Mouse (Mus musculus): ENCODE results near the gene Trmt10c. TPM values are rescaled to one million over a fixed set of nuclear protein-coding genes. Genes with fewer than 3 reads are reported as not detected.
"Not testable (repeated sequence)": the region's sequence is repeated elsewhere in the genome, so short reads cannot be mapped to it uniquely, and the experiment has no call there.

Gene Trmt10c
- polyA plus RNA-seq, 1 experiment from 2014 or later = 11.0 TPM

DNA sequence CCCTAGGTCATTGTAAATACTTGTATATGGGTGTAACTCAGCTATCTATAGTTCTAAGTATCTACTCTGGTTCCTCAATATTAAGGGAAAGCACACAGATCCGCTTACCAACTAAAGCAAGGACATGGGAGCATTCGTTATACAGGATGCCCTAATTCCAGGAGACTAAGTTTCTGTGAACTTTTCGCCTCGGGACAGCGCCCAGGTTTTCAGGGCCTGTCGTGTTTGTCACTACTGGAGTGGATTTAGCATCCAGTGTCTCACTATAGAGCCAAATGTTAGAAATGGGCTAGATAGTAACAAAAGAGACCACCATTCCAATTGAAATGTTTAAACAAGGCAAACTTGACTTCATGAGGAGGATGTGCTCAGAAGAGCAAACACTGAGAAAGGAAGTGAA lies 35.5 kb upstream of the Trmt10c start:
- H3K4me1 ChIP-seq (ENCODE audit: control insufficient read depth, low read depth, low read length) = peaks cover 55% of the 10 kb centered on the region
- H3K36me3 ChIP-seq (ENCODE audit: control insufficient read depth, insufficient read depth); H3K4me3 ChIP-seq (ENCODE audit: low read depth, low read length); H3K9me3 ChIP-seq (replicated peaks; ENCODE audit: control insufficient read depth, low read length); ATAC-seq (ENCODE audit: low read depth); H3K9ac ChIP-seq (ENCODE audit: low read depth, low read length); H3K4me2 ChIP-seq (ENCODE audit: low read depth, low read length); H3K27me3 ChIP-seq (ENCODE audit: control insufficient read depth, insufficient read depth, low read depth, low read length): not testable (repeated sequence)
- peak overlapping the region; percentile 97; the same call in 1 of the 2 replicates for H3K27ac ChIP-seq (ENCODE audit: low read length)
- WGBS (ENCODE audit: insufficient replicate concordance) = 88% methylated on average over 6 of the region's 6 CpGs

DNA sequence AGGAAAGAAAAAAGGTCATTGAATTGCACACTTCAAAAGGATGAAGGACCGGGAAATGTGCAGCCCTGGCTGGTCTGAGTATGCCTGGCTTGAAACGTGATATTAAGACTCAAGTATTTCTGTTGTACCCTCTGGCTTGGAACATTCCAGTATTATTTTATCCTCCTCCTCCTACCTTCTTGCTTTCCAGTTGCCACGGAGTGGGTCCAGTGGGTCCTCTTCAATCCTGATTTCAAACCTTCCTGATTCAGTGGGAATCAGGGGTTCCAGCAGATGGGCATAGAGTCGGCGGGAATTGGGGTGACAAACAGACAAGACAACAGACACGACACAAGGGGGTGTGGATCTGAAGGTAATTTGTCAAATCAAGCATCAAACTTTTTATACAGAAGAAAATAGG lies 34.9 kb upstream of the Trmt10c start:
- Histone ChIP-seq H3K4me3 (ENCODE audit: low read depth, low read length) (no peak overlapping the region), H3K27me3 (ENCODE audit: control insufficient read depth, insufficient read depth, low read depth, low read length) (no peaks in the 10 kb centered on the region), H3K36me3 (ENCODE audit: control insufficient read depth, insufficient read depth) (no peaks in the 10 kb centered on the region), H3K4me1 (ENCODE audit: control insufficient read depth, low read depth, low read length) (peaks cover 61% of the 10 kb centered on the region), H3K9me3 (replicated peaks; ENCODE audit: control insufficient read depth, low read length) (no peaks in the 10 kb centered on the region), H3K27ac (ENCODE audit: low read length) (peak overlapping the region; percentile 97), H3K9ac (ENCODE audit: low read depth, low read length) (peak overlapping the region; percentile 41), H3K4me2 (ENCODE audit: low read depth, low read length) (peak overlapping the region; percentile 46)
- WGBS (ENCODE audit: insufficient replicate concordance) = 73% methylated on average over 6 of the region's 6 CpGs
- no peak for ATAC-seq (ENCODE audit: low read depth)

DNA sequence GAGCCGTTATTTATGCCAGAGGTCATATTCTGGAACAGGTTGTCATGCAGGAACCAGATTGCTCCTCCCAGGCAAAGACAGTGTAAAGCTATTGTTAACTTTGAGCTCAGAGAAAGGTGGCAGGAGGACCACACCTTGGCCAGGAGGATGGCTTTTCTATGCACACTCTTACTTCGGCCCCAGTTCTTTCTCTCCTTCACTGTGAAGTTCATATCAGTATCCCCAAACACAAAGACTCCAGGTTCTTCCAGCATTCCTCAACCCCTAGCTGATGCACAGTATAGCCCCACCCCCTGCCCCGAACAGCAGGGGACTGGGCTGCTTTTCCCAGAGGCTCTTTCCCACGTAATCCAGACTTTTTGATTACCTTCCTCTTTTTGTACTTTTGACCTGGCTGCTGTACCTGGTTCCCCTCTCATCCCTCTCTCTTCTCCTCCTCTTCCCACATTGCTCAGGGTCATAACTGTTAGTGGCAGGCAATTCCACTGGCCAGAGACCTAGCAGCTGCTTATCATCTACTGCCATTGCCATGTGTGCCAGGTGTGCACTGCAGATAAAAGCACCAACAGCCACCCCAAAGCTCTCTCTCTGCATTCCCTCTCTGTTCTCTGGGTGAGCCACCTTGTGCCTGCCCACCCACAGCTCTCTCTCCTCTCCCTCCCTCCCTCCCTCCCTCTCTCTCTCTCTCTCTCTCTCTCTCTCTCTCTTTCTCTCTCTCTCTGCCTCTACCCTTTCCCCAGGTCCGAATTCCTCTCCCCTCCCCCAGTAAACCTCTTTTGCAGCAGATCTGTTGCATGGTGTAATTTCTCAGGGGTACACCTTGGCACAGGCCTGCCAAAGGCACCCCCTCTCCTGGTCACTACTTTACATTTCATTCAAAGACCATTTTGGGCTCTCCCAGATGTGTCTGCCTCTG lies 34.0 kb upstream of the Trmt10c start:
- Histone ChIP-seq H3K4me3 (ENCODE audit: low read depth, low read length) (peak overlapping the region; percentile 51), H3K9me3 (replicated peaks; ENCODE audit: control insufficient read depth, low read length) (no peaks in the 10 kb centered on the region), H3K4me1 (ENCODE audit: control insufficient read depth, low read depth, low read length) (peaks cover 59% of the 10 kb centered on the region), H3K9ac (ENCODE audit: low read depth, low read length) (peak overlapping the region; percentile 68), H3K4me2 (ENCODE audit: low read depth, low read length) (peak overlapping the region; percentile 63), H3K27ac (ENCODE audit: low read length) (peak overlapping the region; percentile 97), H3K36me3 (ENCODE audit: control insufficient read depth, insufficient read depth) (no peaks in the 10 kb centered on the region), H3K27me3 (ENCODE audit: control insufficient read depth, insufficient read depth, low read depth, low read length) (no peaks in the 10 kb centered on the region)
- peak; percentile 92 for ATAC-seq (ENCODE audit: low read depth)
- WGBS (ENCODE audit: insufficient replicate concordance) = 18% methylated on average over 5 of the region's 5 CpGs

DNA sequence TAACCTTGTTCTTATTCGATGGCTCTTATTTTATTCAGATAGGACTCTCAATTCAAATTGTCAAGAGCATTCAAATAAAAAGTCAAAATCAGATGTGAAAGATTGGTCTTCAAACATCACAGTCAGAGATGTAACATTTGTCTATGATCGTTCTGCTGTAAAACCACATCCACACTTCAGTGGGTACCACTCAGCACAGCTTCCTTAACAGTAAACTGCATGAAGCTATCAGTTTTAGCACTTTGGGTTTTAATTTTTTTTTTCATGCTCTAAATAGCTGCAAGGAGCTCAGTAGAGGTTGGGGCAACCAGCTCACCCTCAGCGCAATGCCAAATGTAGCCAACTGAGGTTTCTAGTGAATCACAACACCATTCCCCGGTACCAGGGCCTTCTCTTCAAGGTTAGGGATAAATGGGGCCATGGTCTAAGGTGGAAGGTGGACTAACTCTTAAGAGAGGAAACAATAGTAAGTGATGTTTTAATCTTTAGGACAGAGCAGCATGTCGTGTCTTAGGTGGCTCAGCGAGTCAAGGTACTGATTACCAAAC lies 31.0 kb upstream of the Trmt10c start:
- Histone ChIP-seq H3K27ac (ENCODE audit: low read length) (peak overlapping the region; percentile 50; the same call in 1 of the 2 replicates), H3K27me3 (ENCODE audit: control insufficient read depth, insufficient read depth, low read depth, low read length) (no peaks in the 10 kb centered on the region), H3K9ac (ENCODE audit: low read depth, low read length) (no peak overlapping the region), H3K4me1 (ENCODE audit: control insufficient read depth, low read depth, low read length) (peaks cover 48% of the 10 kb centered on the region), H3K4me3 (ENCODE audit: low read depth, low read length) (no peak overlapping the region), H3K36me3 (ENCODE audit: control insufficient read depth, insufficient read depth) (no peaks in the 10 kb centered on the region), H3K4me2 (ENCODE audit: low read depth, low read length) (no peak overlapping the region), H3K9me3 (replicated peaks; ENCODE audit: control insufficient read depth, low read length) (no peaks in the 10 kb centered on the region)
- ATAC-seq (ENCODE audit: low read depth) = no peak
- 74% methylated on average over 6 of the region's 6 CpGs for WGBS (ENCODE audit: insufficient replicate concordance)

DNA sequence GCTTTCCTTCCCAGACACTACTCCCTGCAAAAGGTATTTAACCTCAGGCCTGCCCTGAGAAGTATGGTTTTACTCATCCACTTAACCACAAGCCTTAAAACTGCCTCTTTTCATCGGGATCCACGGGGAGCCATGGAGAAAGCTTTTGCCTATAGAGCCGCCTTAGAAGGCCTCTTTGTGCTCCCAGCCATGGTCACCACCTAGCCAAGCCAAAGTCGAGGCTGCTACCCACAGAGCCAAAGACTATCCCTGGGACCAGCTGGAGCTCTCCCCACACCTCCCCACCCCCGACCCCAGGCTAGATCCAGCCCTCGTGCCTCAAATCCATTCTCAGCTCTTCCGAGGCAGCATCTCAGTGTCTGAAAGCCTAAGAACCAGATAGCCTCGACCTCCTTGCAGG lies 28.5 kb upstream of the Trmt10c start:
- 52% methylated on average over 8 of the region's 8 CpGs for WGBS (ENCODE audit: insufficient replicate concordance)
- Histone ChIP-seq H3K36me3 (ENCODE audit: control insufficient read depth, insufficient read depth) (no peaks in the 10 kb centered on the region), H3K27me3 (ENCODE audit: control insufficient read depth, insufficient read depth, low read depth, low read length) (no peaks in the 10 kb centered on the region), H3K27ac (ENCODE audit: low read length) (no peak overlapping the region), H3K4me2 (ENCODE audit: low read depth, low read length) (no peak overlapping the region), H3K4me3 (ENCODE audit: low read depth, low read length) (no peak overlapping the region), H3K4me1 (ENCODE audit: control insufficient read depth, low read depth, low read length) (peaks cover 29% of the 10 kb centered on the region), H3K9ac (ENCODE audit: low read depth, low read length) (no peak overlapping the region), H3K9me3 (replicated peaks; ENCODE audit: control insufficient read depth, low read length) (no peaks in the 10 kb centered on the region)
- no peak for ATAC-seq (ENCODE audit: low read depth)

DNA sequence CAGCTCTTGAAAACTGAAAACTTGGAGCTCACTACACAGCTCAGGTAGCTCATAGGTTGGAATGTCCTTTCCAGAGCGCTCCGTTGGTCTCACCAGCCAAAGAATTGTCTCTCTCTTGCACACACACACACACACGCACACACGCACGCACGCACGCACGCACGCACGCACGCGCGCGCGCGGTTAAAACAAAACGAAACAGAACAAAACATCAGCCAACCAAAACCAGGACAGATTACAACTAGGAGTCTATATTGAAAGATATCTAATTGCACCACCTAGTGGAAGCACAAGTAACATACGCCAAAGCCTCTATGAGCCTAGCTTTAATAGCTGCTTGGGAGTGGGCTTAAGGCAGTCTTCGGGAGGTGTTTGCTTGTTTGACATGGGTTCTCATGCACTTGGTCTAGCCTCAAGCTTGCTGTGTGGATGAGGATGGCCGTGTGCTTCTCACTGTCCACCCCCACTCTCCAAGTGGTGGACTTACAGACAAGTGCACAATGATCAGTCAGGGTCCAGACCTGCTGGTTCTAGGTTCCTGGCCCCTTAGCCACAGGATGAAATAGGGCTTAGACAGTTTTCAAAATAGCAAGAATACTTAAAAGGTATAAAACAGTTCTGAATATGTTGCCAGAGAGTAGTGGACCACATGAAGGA lies 26.8 kb upstream of the Trmt10c start:
- Histone ChIP-seq H3K4me3 (ENCODE audit: low read depth, low read length) (peak overlapping the region; percentile 71), H3K27ac (ENCODE audit: low read length) (peak overlapping the region; percentile 76), H3K36me3 (ENCODE audit: control insufficient read depth, insufficient read depth) (no peaks in the 10 kb centered on the region), H3K4me1 (ENCODE audit: control insufficient read depth, low read depth, low read length) (peaks cover 21% of the 10 kb centered on the region), H3K4me2 (ENCODE audit: low read depth, low read length) (peak overlapping the region; percentile 78), H3K9me3 (replicated peaks; ENCODE audit: control insufficient read depth, low read length) (no peaks in the 10 kb centered on the region), H3K9ac (ENCODE audit: low read depth, low read length) (peak overlapping the region; percentile 74), H3K27me3 (ENCODE audit: control insufficient read depth, insufficient read depth, low read depth, low read length) (no peaks in the 10 kb centered on the region)
- 2% methylated on average over 20 of the region's 20 CpGs for WGBS (ENCODE audit: insufficient replicate concordance)
- peak; percentile 80 for ATAC-seq (ENCODE audit: low read depth)

DNA sequence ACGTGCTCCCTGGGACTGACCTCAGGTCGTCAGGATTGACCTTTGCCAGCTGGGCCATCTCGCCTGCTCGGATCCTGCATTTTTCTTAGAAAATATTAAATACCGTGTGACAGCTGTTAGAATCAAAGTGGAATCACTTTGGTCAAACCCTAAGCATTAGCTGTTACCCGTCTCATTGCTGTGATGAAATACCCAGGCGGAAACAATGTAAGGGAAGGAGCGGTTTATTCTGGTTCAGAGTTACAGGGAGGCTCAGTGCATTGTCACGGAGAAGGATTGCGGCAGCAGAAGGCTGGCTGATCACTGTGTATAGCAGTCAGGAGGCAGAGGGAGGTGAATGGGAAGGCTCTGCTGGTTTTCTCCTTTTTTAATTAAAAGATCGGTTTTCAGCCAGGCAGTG lies 25.4 kb upstream of the Trmt10c start:
- Histone ChIP-seq H3K9ac (ENCODE audit: low read depth, low read length) (no peak overlapping the region), H3K4me1 (ENCODE audit: control insufficient read depth, low read depth, low read length) (peaks cover 8% of the 10 kb centered on the region), H3K4me3 (ENCODE audit: low read depth, low read length) (no peak overlapping the region), H3K4me2 (ENCODE audit: low read depth, low read length) (no peak overlapping the region), H3K9me3 (replicated peaks; ENCODE audit: control insufficient read depth, low read length) (no peaks in the 10 kb centered on the region), H3K27ac (ENCODE audit: low read length) (no peak overlapping the region), H3K27me3 (ENCODE audit: control insufficient read depth, insufficient read depth, low read depth, low read length) (no peaks in the 10 kb centered on the region), H3K36me3 (ENCODE audit: control insufficient read depth, insufficient read depth) (no peaks in the 10 kb centered on the region)
- no peak for ATAC-seq (ENCODE audit: low read depth)
- 74% methylated on average over 11 of the region's 11 CpGs for WGBS (ENCODE audit: insufficient replicate concordance)

DNA sequence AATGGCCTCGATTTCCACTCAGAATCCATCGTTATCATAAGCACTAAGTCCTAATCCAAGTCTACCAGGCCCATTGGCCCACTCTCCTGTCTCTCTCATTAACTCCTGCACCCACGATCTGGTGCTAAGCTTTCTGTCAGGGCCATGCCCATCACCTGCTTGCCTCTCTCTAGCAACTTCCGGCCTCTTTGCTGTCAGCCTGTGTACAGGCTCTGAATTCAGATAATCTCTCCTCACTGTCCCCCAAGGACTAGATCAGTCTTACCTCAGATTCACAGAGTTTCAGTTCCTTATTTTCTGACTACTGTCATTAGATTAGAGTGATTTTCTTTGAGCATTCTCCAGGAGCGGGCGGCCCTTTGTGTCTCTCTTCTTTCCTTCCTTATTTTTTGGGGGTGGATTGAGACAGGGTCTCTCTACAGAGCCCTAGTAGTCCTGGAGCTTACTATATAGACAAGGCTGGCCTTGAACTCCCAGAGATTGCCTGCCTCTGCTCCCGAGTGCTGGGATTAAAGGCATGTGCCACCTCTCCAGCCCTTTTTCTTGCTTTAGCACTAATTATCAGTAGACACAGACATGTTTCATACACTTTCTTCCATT lies 24.5 kb upstream of the Trmt10c start:
- H3K27ac ChIP-seq (ENCODE audit: low read length) = no peak overlapping the region
- no peak overlapping the region for H3K4me3 ChIP-seq (ENCODE audit: low read depth, low read length)
- H3K9ac ChIP-seq (ENCODE audit: low read depth, low read length) = no peak overlapping the region
- no peak for ATAC-seq (ENCODE audit: low read depth)
- 43% methylated on average over 7 of the region's 7 CpGs for WGBS (ENCODE audit: insufficient replicate concordance)
- H3K27me3 ChIP-seq (ENCODE audit: control insufficient read depth, insufficient read depth, low read depth, low read length) = no peaks in the 10 kb centered on the region
- H3K4me2 ChIP-seq (ENCODE audit: low read depth, low read length) = no peak overlapping the region
- H3K4me1 ChIP-seq (ENCODE audit: control insufficient read depth, low read depth, low read length) = peaks cover 2% of the 10 kb centered on the region
- no peaks in the 10 kb centered on the region for H3K36me3 ChIP-seq (ENCODE audit: control insufficient read depth, insufficient read depth)
- no peaks in the 10 kb centered on the region for H3K9me3 ChIP-seq (replicated peaks; ENCODE audit: control insufficient read depth, low read length)

Data from liver, embryonic 16.5 days (tissue).